Mouse (Mus musculus): ENCODE data around the gene Fxyd2.

GRCm38 (mm10) chr9:45371337-45371707, 28.1 kb upstream of the Fxyd2 start:
- TF ChIP-seq CTCF (IDR thresholded peaks at IDR 0.05; ENCODE audit: low read depth, low read length) (no peak), POLR2A (IDR thresholded peaks at IDR 0.05; ENCODE audit: borderline replicate concordance, low read depth, low read length) (no peak)

Measured in bone marrow macrophage, adult 2 months (primary cell).